Mouse (Mus musculus): ENCODE measurements around the gene Sptbn1.

Gene Sptbn1

DNA sequence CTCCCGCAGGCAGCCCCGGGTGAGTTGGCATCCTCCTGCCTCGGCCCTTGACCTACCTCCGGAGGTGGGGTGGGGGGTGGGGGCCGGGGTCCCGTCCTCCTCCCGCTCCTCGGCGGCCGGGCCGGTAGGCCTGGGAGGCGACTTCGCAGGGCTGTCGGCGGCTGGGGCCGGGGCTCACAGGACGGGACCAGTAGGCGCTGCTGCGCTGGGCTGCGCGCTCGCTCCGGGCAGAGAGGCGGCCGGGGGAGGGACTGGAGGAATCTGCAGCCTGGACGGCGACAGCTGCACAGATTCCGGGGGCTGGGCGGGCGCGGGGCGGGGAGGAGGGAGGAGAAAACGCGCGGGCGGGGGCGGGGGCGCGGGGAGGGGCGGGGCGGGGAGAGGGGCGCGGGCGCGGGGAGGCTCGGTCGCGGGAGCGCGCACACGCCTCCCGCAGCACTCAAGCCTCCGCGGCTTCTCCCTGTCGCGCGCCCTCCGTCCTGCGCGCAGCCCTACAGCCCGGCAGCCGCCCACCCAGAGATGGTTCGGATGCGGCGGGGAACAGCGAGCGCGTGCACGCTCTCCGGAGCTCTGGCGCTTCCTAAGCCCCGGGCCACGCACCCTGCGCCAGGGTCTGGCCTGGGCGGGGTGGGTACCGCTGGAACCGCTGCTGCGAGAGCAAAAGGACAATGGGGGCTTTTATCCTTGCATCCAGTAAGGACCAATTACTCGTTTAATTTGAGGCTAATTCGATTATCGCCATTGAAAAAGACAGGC is at the start of gene Sptbn1:
TSS of gene Sptbn1 (minus strand) at position 284 of the 756 bp plus-strand sequence.
- no peak for DNase-seq (ENCODE audit: low read depth in 1 of 2, low spot score in 2 of 2)

GRCm38 (mm10) chr11:30294279-30294678 is 26.3 kb upstream of the Sptbn1 start:
- DNase-seq (ENCODE audit: low read depth in 1 of 2, low spot score in 2 of 2) = no peak

DNA sequence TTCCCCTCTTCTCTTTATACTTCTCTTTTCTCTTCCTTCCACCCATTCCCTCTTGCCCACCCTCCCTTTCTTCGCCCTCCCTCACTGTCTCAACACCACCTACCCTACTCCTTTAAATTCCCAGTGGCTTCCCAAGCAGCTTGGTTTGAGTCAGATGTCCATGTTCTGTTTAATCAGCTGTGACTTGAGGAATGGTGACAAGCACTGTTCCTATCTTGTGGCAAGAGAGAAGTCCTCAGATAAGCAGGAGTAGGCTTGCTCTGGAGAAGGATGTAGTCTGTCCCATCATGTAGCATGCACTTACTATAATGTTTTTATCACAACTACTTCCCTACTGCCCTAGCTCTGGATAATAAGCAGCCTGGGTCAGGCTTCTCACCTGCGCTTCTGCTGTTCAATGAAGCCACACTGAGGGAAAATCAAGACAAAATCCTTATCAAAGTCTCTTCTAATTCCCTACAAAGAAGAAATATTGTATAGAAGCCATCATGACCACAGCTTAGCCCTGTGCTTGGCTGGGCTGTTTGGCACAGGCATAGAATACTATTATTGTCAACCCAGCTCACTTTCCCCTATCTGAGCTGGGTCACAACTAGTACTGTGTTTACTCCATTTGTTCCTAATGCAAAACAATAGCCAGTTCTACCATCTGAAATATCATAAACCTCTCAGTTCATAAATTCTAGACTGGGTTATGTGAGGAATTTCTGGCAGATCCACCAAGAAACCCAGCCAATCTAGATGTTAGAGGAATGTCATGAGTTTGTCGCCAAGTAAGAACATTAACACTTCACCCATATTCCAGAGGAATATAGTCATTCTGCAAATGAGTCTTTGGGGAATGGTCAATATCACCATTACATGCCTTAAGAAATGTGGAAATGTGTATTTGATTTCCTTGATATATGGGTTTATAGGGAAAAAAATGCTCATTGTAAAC is 24.5 kb upstream of the Sptbn1 start:
- DNase-seq (ENCODE audit: low read depth in 1 of 2, low spot score in 2 of 2) = no peak

DNA sequence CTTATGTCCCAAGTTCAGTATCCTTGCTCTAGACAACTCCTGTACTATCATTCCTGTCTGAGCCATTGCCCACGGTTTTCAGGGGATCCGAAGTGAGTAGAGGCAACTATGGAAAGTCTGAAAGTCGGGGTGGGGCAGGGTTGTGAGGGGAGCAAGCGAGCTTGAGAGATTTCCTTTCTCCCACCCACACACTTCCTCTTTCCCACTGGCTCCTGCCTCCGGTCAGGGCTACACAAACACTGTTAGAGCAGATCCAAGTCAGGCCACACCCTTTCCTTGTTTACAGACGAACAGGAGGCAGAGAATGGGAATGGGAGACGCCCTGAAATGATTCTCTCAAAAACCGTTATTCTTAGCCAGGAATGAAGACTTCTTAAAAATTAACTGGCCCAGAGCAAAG is 23.2 kb upstream of the Sptbn1 start:
- no peak for DNase-seq (ENCODE audit: low read depth in 1 of 2, low spot score in 2 of 2)

DNA sequence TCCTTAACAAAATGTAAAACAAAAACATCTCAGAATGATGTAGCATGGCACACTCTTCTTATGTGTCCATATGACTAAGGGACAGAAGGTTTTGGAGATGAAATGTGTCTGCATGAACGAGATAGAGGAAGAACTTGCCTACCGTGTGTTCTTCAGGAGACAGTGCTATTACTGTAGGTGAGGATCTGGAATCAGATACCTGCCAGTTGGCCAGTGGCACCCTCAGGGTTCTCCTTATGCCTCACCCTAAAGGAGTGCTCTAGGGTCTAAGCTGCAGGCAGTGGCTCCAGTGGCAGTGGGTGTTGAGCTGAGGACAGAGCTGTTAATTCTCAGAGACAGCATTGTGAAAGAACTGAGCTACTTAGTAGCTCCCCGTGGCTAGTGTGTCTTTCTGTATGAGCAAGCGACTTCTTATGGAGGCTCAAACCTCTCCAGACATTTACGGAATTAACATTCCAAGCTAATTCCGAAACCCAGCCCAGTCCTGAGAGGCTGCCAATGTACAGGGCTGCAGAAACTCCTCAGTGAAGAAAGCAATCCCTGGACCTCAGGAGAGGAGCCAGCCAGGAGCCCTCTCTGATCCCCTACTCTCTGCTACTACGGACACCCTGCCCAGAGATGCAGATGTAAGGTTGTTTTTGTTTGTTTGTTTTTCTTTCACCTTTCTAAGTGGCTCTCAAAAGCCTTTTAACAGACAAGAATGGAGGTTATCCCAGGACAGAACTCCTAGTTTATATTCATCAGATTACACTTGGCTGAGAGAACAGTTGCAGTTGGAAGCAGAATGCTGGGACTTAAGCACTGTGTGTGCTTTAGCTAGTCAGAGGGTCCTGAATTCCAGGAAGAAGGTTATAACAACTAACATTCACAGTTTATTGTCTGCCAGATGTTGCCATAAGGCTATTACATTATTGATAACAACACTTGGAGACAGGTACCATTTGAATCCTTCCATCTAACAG is 21.8 kb upstream of the Sptbn1 start:
- no peak for DNase-seq (ENCODE audit: low read depth in 1 of 2, low spot score in 2 of 2)

- no peak for DNase-seq (ENCODE audit: low read depth in 1 of 2, low spot score in 2 of 2)
Measured at GRCm38 (mm10) chr11:30288075-30288474, 20.1 kb upstream of the Sptbn1 start.

DNA sequence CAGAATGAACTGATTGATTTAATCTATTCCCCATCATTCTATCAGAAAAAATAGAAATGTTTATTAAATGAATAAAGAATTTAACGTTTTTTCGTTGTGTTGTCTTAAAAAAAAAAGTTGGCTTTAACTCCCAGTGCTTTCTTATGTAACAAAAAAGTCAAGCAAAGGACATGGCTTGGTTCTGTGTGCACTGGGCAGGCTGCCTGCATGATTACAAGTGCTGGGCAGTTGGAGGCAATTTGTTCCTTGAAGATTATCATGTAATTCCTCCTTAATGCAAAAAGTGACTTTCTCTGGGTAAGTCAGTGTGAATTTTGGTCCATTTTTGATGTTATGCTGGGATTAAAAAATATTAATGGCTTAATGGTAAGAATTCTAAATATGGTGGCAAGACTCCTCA is 15.7 kb upstream of the Sptbn1 start:
- DNase-seq (ENCODE audit: low read depth in 1 of 2, low spot score in 2 of 2) = no peak

- no peak for DNase-seq (ENCODE audit: low read depth in 1 of 2, low spot score in 2 of 2)
Measured at GRCm38 (mm10) chr11:30281096-30281495, 13.1 kb upstream of the Sptbn1 start.

- DNase-seq (ENCODE audit: low read depth in 1 of 2, low spot score in 2 of 2) = no peak
Measured at GRCm38 (mm10) chr11:30279278-30279677, 11.3 kb upstream of the Sptbn1 start.

- no peak for DNase-seq (ENCODE audit: low read depth in 1 of 2, low spot score in 2 of 2)
Measured at GRCm38 (mm10) chr11:30275436-30276031, 7.6 kb upstream of the Sptbn1 start.

- no peak for DNase-seq (ENCODE audit: low read depth in 1 of 2, low spot score in 2 of 2)
Measured at GRCm38 (mm10) chr11:30269524-30269923, 1.5 kb upstream of the Sptbn1 start.

DNA sequence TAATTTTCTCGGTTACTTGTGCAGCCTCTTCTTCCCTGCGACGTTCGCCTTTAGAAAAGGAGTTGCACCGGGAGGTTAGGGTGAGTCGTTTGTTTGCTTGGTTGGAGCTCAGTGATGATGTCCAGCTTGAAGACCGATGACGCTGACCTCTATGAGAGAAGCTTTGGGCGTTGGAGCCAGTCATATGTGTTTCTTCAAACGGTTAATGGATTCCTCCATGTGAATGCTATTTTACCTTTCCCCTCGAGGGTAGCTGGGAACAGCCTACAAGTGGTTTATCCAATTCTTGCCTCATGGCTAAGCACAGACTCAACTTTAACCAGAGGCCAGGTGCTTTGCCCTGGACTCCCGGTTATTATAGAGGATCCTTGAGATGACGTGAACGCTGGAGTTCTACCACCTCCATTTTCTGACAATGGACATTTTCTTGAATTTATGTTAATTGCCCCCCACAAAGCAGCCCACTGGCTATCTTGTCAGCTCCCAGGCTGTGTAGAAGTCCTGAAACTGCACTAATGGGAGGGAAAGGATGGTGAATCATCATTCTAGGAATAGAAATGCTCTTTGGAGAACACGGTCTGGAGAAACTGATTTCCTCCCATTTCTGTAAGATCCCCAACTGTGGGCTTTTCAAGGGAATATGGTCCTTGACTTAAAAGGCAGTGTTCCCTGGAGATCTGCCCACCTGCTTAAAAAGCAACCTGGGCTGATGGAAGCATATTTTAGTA is 837 bp upstream of the Sptbn1 start:
- no peak for DNase-seq (ENCODE audit: low read depth in 1 of 2, low spot score in 2 of 2)

GRCm38 (mm10) chr11:30267036-30267891 is 711 bp downstream of the Sptbn1 start:
- DNase-seq (ENCODE audit: low read depth in 1 of 2, low spot score in 2 of 2) = no peak

GRCm38 (mm10) chr11:30266691-30267035 is 1.3 kb downstream of the Sptbn1 start:
- no peak for DNase-seq (ENCODE audit: low read depth in 1 of 2, low spot score in 2 of 2)

DNA sequence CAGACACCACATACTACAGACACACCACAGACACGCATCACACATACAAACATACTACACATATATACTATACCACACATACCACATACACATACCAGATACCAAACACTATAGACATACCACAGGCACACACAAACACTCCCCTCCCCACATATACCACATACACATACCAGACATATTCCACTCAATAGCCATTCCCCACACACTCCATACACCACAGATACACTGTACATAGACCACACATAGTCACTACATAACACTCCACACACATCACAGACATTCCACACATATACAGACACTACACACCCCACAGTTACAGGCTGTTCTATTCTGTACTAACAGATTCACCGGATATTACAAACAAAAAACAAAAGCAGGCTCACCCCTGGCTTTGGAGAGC is 2.3 kb downstream of the Sptbn1 start:
- DNase-seq (ENCODE audit: low read depth in 1 of 2, low spot score in 2 of 2) = no peak

- no peak for DNase-seq (ENCODE audit: low read depth in 1 of 2, low spot score in 2 of 2)
Measured at GRCm38 (mm10) chr11:30263627-30264026, 4.3 kb downstream of the Sptbn1 start.

DNA sequence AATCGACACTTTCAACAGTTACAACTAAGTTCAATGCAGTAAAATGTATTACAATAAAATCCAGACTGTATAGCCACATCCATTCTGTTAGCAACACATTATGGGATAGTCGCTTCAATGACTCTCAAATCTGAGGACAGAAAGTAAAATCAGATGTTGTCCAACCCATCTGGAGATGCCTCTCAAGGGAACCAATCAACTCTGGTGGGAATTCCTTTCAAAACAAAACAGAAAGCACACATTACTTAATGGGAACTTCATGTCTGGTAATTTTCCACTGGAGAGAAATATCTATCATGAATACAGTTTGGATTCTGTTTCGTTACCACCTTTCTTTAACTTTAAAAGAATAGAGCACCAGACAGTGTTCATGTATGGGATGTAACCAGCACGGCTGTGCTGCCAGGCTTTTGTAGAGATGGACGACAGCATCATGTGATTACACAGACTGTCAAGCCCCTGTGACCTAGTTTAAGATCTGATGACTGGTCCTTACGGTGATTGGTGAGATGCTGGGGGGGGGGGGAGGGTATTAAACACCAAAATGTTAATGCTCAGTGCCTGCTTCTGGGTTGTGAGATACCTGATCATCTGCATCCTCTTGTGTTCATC is 9.1 kb downstream of the Sptbn1 start:
- no peak for DNase-seq (ENCODE audit: low read depth in 1 of 2, low spot score in 2 of 2)

- DNase-seq (ENCODE audit: low read depth in 1 of 2, low spot score in 2 of 2) = no peak
Measured at GRCm38 (mm10) chr11:30257812-30258211, 10.2 kb downstream of the Sptbn1 start.

- no peak for DNase-seq (ENCODE audit: low read depth in 1 of 2, low spot score in 2 of 2)
Measured at GRCm38 (mm10) chr11:30257085-30257484, 10.9 kb downstream of the Sptbn1 start.

Data from monocyte, adult 2 months (primary cell).